Mouse (Mus musculus) lung, embryonic 14.5 days (tissue): ENCODE data around the gene Lgmn. TPM values are rescaled to one million over a fixed set of nuclear protein-coding genes. Genes with fewer than 3 reads are reported as not detected.

ENCODE experiments used
- ATAC-seq: fragments of 200-750 bp; cut with Nextera tagmentation; 2 replicates; pipeline ENCODE4 v1.8.0; 2017; ENCODE audit warnings: mild to moderate bottlenecking, moderate TSS enrichment, moderate library complexity; ENCODE audit not compliant: insufficient read depth
- DNase-seq: peaks from one replicate; pipeline ENCODE4 v3.0.0-alpha.2; 2015
- H3K27ac ChIP-seq: fragments of 300-500 bp; sonication (generic); 2 replicates; pipeline ENCODE4 v1.5.1; 2014; ENCODE audit warnings: low read depth, mild to moderate bottlenecking, moderate library complexity
- H3K27me3 ChIP-seq: fragments of 300-500 bp; sonication (generic); 2 replicates; pipeline ENCODE4 v1.6.1; 2014; ENCODE audit warnings: low read length, control low read depth; ENCODE audit not compliant: insufficient read depth
- H3K36me3 ChIP-seq: fragments of 300-500 bp; sonication (generic); 2 replicates; pipeline ENCODE4 v1.6.1; 2014; ENCODE audit warnings: control low read depth; ENCODE audit not compliant: insufficient read depth
- H3K4me1 ChIP-seq: fragments of 300-500 bp; sonication (generic); 2 replicates; pipeline ENCODE4 v1.6.1; 2014; ENCODE audit warnings: antibody characterized with exemption, control low read depth; ENCODE audit not compliant: insufficient read depth
- H3K4me2 ChIP-seq: fragments of 300-500 bp; sonication (generic); 2 replicates; pipeline ENCODE4 v1.6.1; 2014; ENCODE audit warnings: mild to moderate bottlenecking
- H3K4me3 ChIP-seq: fragments of 300-500 bp; sonication (generic); 2 replicates; pipeline ENCODE4 v1.5.1; 2014; ENCODE audit warnings: low read depth, low read length
- H3K9ac ChIP-seq: fragments of 300-500 bp; sonication (generic); 2 replicates; pipeline ENCODE4 v1.6.1; 2014
- H3K9me3 ChIP-seq: fragments of 300-500 bp; sonication (generic); 2 replicates; pipeline ENCODE4 v1.6.1; 2016; ENCODE audit warnings: low read depth, low read length, control low read depth
- CTCF ChIP-seq: IDR thresholded peaks from 2 replicates; pipeline ENCODE4 v1.5.1; 2016; ENCODE audit warnings: antibody characterized with exemption, low read depth
- WGBS: fragments of 180-500 bp; shearing (Covaris S2); extraction: QIAGEN DNeasy Blood & Tissue Kit; methylation state at CpG from one replicate; pipeline ENCODE4 v1.1.7; 2014; 5-methylcytosine and 5-hydroxymethylcytosine counted together
- polyA plus RNA-seq: library from polyadenylated mRNA; unstranded; fragments of >200 nt; fragmentation: Nextera tagmentation; extraction: Ambion mirVana; gene quantifications from 2 replicates; pipeline ENCODE4 v1.2.1, GENCODE M21; 2014

Lgmn gene
- polyA plus RNA-seq, 1 experiment from 2014 or later = 104 TPM

DNA sequence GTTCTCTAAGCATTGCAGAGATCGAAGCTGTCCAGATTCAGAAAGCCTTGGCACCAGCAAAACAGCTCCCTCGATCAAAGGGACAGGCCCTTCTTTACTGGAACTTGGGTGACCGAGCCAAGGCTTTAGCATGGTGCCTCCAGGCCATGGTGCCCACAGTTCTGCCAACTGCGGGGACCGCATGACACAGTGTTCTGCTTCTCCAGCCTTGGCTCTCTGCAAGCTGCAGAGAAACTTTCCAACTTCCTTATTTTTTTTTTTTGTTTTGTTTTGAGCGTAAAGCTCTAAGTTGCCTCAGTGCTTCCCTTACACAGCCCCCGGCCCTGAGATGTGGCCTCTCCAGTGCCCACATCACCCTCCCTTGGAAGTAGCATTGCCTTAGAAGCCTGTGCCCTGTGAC lies 74.6 kb downstream of the Lgmn start:
- 92% methylated on average over 7 of the region's 7 CpGs for WGBS
- H3K9me3 ChIP-seq = no peaks in the 10 kb centered on the region
- no peaks in the 10 kb centered on the region for H3K4me1 ChIP-seq
- no peak for ATAC-seq
- no peak for TF ChIP-seq CTCF
- no peak overlapping the region for H3K9ac ChIP-seq
- H3K4me2 ChIP-seq = no peak overlapping the region
- no peak overlapping the region for H3K27ac ChIP-seq
- no peak for DNase-seq
- no peak overlapping the region for H3K4me3 ChIP-seq
- peaks cover 22% of the 10 kb centered on the region; the same call in 1 of the 2 replicates for H3K36me3 ChIP-seq
- H3K27me3 ChIP-seq = no peaks in the 10 kb centered on the region

DNA sequence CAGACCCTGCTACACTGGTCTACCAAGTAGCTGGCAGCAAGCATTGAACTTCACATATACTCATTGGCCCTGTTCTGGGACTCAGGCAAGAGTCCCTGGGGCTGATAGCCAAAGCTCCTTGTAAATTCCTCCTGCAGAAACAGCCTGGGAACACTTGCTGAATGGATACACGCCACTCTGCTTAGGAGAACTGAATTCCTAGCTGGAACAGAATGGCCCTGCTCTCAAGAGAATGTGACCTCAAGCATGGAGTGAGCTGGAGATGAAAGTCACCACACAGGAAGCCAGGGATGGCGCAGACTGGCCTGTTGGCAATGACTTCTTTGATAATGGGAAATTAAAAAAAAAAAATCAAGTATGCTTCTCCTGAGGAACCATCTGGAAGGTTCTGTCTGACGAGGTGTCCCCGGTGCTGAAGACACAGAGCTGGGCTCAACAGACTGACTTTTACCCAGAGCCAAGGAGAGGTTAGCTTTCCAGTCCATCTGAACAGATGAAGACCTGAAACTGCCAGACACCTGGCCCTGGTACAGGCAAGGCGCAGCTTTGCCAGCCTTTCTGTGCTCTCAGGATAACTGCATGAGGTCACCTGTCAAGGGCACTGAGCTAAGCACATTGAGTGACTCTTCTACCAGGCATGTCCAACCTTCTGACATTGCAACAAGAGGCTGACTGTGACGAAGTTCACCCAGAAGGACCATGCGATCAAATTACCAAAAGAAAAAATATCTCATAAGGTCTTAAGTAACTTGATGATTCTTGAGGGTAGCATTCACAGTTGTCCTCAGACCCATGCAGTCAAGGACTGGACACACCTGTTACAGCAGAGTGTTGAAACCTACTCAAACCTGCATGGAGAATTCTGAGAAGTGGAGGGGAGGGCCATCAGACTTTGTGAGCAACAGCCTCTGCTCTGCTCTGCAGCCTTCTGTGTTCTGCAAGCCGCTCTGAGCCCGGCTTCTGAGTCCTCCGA lies 78.1 kb downstream of the Lgmn start:
- no peak for ATAC-seq
- 83% methylated on average over 10 of the region's 10 CpGs for WGBS
- Histone ChIP-seq H3K36me3 (peaks cover 14% of the 10 kb centered on the region; the same call in 1 of the 2 replicates), H3K9ac (no peak overlapping the region), H3K4me3 (no peak overlapping the region), H3K9me3 (no peaks in the 10 kb centered on the region), H3K4me1 (no peaks in the 10 kb centered on the region), H3K4me2 (no peak overlapping the region), H3K27me3 (no peaks in the 10 kb centered on the region), H3K27ac (no peak overlapping the region)
- TF ChIP-seq CTCF = no peak
- DNase-seq = no peak

DNA sequence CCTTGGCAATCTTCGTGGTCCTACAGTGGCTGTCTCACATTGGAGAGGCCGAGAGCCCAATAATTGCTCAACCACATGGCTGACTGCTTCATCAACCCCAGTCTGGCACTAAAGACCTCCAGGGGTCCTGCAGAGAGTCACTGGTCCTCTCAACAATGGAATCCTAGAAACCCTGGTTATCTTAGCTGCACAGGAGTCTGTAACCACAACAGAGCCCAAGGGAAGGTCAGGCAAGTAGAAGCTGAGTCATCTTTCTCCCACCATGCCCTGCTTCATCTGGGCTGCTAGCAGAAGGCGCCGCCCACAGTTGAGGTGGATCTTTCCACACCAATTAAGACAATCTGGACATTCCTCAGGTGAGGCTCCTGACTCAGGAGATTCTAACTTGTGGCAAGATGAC lies 80.2 kb downstream of the Lgmn start:
- Histone ChIP-seq H3K36me3 (peaks cover 18% of the 10 kb centered on the region; the same call in 1 of the 2 replicates), H3K4me1 (no peaks in the 10 kb centered on the region), H3K4me3 (no peak overlapping the region), H3K9ac (no peak overlapping the region), H3K9me3 (no peaks in the 10 kb centered on the region), H3K27me3 (no peaks in the 10 kb centered on the region), H3K27ac (no peak overlapping the region), H3K4me2 (no peak overlapping the region)
- TF ChIP-seq CTCF = no peak
- 96% methylated on average over 4 of the region's 4 CpGs for WGBS
- ATAC-seq = no peak
- no peak for DNase-seq

DNA sequence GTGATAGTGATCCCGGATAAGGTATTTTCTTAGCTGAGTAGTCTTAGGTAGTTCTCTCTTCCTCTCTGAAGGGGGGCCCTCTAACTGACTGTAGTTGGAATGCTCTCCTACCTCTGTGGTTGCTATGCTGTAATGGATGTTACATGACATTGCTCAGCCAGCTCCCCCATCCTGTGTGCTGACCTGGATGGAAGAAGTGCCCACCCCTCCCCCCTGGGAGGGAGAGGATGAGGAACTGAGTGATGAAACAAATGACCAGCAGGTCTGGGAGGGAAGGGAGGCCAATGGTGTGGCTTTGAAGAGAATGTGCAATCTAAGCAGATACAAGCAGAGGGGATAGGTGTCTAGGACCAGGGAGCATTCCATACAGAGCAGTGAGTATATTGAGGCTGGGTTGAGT lies 82.8 kb downstream of the Lgmn start:
- H3K9me3 ChIP-seq = no peaks in the 10 kb centered on the region
- no peak overlapping the region for H3K4me3 ChIP-seq
- no peak for TF ChIP-seq CTCF
- DNase-seq (no peak), ATAC-seq (no peak)
- no peak overlapping the region for H3K4me2 ChIP-seq
- no peaks in the 10 kb centered on the region for H3K4me1 ChIP-seq
- H3K36me3 ChIP-seq = peaks cover 24% of the 10 kb centered on the region; the same call in 1 of the 2 replicates
- H3K9ac ChIP-seq = no peak overlapping the region
- H3K27me3 ChIP-seq = no peaks in the 10 kb centered on the region
- no peak overlapping the region for H3K27ac ChIP-seq
- 75% methylated on average over 1 of the region's 1 CpGs for WGBS

DNA sequence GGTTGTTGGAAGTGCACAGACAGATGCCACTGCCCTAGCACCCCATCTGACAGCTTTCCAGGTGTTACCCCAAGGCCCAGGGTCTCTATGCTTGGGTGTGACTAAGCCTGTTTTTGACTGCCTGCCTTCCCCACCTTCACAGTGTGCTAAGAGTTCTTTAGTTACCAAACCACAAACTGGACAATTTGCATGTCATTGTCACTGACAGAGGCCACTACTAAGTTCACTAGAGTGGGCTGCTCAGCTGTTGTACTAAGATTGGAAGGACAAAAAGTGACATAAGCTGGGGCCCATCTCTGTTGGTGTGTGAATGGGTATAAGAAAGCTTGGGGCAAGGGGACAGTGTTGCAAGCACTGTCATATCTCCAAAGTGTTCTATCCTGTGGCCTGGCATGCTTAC lies 83.8 kb downstream of the Lgmn start:
- H3K36me3 ChIP-seq = peaks cover 22% of the 10 kb centered on the region
- no peak overlapping the region for H3K9ac ChIP-seq
- H3K9me3 ChIP-seq = no peaks in the 10 kb centered on the region
- DNase-seq (no peak), ATAC-seq (no peak)
- H3K4me2 ChIP-seq = no peak overlapping the region
- TF ChIP-seq CTCF = no peak
- H3K27me3 ChIP-seq = no peaks in the 10 kb centered on the region
- no peak overlapping the region for H3K4me3 ChIP-seq
- no peak overlapping the region for H3K27ac ChIP-seq
- H3K4me1 ChIP-seq = no peaks in the 10 kb centered on the region

DNA sequence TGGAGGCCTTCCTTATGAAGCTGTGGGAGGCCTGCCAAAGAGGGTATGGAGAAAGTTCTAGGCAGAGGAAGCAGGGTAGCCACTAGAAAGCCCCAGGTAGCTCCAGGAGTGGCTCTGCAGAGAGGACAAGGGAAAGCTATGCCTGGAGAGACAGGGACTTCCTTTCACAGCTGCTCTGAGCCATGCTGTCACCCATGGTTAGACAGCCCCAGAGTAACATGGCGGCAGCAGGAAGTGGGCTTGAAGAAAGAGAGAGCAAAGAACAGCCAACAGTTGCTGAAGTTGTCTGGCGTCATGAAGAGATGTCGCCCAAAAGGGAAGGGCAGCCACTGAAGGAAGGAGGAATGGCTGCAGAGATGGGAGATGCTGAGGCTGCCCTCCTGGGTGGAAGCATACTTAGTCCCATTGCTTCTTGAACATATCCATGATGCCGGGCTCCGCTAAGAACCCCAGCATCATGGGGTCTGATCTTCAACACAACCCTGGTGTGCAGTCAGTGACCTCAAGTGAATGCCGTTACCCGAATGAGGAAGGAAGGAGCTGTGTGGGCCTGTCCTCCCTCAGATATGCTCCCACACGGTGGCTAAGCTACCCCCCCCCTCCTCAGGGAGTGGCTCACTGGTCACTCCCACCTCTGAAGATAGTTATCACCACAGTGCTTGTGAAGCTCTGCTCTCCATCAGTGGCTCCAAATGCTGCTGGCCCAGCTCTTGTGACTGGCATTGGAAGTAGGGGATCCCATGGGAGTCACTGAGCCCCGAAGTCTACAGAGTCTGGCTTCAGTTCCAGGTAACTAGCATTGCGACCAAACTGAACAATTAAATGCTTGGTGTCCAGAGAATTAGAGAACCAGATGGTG lies 85.3 kb downstream of the Lgmn start:
- no peaks in the 10 kb centered on the region for H3K4me1 ChIP-seq
- no peak for TF ChIP-seq CTCF
- no peak overlapping the region for H3K9ac ChIP-seq
- no peaks in the 10 kb centered on the region for H3K27me3 ChIP-seq
- ATAC-seq = no peak
- H3K36me3 ChIP-seq = peaks cover 17% of the 10 kb centered on the region
- H3K4me2 ChIP-seq = no peak overlapping the region
- H3K27ac ChIP-seq = no peak overlapping the region
- H3K9me3 ChIP-seq = no peaks in the 10 kb centered on the region
- H3K4me3 ChIP-seq = no peak overlapping the region
- 86% methylated on average over 10 of the region's 10 CpGs for WGBS
- no peak for DNase-seq

DNA sequence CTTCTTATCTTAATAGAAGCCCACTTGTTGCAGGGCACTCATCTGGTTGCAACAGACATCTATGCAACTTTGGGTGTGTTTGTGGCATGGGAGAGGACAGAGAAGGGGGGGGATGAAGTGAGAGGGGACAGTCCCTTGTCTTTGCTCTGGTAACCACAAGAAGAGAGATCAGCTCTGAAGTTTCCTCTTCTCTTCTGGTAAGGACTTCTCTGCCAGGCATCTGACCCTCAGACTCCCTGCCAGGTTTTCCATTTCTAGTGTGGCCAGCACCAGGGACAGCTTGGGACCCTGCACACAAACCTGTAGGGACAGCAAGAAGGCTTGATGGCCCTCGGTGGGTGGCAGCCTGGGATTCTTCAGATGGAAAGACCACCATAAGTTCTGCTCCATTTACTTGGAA lies 88.6 kb downstream of the Lgmn start:
- WGBS = 90% methylated on average over 1 of the region's 1 CpGs
- no peaks in the 10 kb centered on the region for H3K9me3 ChIP-seq
- no peak for TF ChIP-seq CTCF
- peaks cover 17% of the 10 kb centered on the region for H3K36me3 ChIP-seq
- no peaks in the 10 kb centered on the region for H3K4me1 ChIP-seq
- H3K9ac ChIP-seq = no peak overlapping the region
- H3K4me2 ChIP-seq = no peak overlapping the region
- no peak overlapping the region for H3K27ac ChIP-seq
- no peak overlapping the region for H3K4me3 ChIP-seq
- ATAC-seq = no peak
- no peaks in the 10 kb centered on the region for H3K27me3 ChIP-seq
- no peak for DNase-seq
